Mouse (Mus musculus): ENCODE measurements around the gene Fam136a. TPM values are rescaled to one million over a fixed set of nuclear protein-coding genes. Genes with fewer than 3 reads are reported as not detected.
"Not testable (repeated sequence)": the region's sequence is repeated elsewhere in the genome, so short reads cannot be mapped to it uniquely, and the experiment has no call there.

Gene Fam136a
- total RNA-seq, 2 experiments from 2014 or later = 16.0 to 16.3 TPM

DNA sequence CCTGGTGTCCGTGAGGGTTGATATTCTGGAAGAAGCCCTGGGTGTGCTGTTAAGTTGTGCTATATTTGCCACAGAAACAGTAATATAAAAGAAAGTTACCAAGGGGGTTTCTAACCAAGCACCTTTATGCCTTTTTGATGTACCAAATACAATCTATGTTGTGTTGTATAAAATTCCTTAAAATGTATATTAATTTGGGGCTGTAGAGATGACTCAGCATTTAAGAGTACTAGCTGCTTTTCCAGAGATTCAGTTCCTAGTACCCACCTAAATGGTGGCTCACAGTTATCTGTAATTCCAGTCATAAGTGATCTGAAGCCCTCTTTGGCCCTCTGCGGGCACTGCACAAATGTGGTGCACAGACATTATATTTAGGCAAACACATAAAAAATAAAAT lies 1.4 kb downstream of the Fam136a start:
- no peak for DNase-seq

DNA sequence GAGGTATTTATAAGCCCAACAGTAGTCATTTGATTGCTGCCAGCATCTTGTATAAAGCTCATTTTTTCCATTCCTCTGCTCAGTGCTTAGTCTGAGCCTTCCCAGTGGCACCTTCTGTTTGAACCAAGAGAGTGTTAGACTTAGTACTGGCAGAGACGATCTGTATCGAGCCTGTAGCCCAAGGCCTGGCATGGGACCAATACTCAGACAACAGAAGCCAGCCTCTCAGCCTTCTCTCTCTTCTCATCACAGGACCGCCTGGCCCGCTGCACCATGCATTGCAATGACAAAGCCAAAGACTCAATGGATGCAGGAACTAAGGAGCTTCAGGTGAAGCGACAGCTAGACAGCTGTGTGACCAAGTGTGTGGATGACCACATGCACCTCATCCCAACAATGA lies 3.0 kb downstream of the Fam136a start:
- no peak for DNase-seq

DNA sequence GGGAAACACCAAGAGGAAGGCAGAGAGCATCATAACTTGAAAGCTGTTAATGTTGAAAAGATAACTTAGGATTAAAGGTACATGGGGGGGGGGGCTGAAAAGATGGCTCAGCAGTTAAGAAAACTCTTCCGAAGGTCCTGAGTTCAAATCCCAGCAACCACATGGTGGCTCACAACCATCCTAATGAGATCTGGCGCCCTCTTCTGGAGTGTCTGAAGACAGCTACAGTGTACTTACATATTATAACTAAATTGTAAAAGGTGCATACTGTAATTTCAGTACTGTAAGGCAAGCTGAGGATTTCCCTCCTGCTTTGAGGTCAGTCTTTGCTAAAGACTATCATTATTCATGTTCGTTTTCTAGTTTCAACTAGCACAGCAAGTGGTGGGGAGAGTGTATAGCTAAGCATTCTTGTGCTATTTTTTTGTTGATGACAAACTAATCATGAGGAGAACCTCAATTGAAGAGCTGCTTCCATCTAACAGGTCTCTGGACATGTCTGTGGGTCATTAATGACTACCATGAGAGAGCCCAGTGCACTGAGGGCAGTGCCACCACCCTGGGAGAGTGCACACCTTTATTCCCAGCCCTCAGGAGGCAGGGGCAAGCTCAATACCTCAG lies 4.8 kb downstream of the Fam136a start:
- DNase-seq = no peak

DNA sequence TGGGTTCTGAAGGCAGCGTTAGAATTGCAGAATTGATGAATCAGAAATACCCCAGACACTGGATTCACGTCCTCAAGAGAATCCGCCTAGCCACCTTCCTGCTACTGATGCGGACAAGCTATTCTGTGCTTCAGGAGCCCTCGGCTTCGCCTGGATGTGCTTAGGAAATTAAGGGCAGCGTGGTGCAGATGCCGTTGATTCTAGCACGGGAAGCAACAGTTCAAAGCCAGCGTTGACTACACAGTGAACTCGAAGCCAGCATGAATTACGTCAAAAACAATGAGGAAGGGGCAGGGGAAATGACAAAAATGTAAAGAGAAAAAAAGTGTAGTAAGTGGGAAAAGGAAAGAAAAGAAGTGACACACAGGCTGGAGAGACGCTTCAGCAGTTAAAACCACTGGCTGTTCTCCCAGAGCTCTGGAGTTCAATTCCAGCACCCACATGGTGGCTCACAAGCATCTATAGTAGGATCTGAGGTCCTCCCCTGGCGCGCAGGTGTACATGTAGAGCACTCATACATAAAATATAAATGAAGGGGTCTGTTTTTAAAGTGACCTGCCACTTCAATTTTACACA lies 5.4 kb downstream of the Fam136a start, which contains the start of gene Snrpg:
TSS of gene Snrpg (plus strand) at position 541 of the 576 bp plus-strand sequence.
- DNase-seq = no peak

DNA sequence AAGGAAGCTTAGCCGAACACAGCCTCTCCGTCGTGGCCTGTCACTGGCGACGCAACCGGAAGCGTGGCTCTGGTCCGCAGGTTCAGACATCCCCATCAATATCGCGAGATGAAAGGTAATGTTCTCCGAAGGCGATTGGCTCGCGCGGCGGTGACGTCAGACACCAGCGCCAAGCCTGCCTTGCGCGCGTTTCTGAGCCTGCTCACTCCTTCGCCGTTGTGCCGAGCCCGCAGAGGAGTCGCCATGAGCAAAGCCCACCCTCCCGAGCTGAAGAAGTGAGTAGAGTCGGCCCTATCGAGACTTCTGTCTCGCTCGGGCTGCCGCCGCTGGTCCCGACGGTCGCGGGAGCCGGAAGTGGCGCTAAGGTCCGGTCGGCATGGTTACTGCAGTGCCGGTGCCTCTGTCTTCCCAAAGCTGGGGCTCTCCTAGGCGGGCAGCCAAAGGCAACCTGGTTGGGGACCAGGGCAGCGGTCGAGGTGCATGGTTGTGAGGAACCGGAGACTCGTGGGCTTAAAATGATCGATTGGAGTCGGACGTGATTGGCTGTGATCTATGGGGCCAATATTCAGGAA lies 6.0 kb downstream of the Fam136a start:
- peak; percentile 93 for DNase-seq

DNA sequence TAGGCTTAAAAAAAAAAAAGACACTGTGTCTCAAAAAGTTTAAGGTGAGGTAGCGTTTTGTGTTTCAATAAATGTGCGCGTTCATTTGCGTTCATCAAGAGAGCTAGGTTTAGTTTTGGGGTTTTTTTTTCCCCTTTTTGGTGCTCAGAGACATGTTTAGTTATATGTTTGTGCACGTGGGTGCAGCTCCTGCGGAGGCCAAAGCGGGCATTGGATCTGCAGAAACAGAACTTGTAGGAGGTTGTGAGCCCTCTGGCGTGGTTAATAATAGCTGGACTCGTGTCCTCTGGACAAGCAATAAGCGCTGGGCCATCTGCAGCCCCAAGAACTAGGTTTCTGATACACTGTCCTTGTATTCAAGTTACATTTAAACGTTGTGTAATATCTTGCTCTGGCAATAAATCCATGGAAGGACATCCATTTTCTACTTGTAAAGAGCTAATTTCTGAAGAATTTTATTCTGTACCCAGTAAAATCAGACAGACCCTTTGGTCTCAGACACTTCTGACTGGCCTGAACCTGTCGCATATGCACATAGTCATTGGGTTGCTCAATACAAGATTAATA lies 6.6 kb downstream of the Fam136a start:
- no peak for DNase-seq

DNA sequence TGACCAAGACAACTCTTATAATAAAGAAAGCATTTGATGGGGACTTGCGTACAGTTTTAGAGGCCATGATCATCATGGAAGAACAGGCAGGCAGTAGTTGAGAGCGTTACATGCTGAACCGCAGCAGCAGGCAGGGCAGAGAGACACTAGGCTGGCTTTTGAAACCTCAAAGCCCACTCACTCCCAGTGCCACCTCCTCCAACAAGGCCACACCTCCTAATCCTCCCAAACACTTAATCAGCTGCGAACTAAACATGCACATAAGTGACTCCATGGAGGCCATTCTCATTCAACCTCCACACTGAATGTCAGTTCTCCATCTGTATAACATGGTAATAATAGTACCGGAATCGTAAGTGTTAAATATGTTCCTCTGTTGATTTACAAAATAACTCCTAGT lies 8.1 kb downstream of the Fam136a start:
- DNase-seq = no peak

DNA sequence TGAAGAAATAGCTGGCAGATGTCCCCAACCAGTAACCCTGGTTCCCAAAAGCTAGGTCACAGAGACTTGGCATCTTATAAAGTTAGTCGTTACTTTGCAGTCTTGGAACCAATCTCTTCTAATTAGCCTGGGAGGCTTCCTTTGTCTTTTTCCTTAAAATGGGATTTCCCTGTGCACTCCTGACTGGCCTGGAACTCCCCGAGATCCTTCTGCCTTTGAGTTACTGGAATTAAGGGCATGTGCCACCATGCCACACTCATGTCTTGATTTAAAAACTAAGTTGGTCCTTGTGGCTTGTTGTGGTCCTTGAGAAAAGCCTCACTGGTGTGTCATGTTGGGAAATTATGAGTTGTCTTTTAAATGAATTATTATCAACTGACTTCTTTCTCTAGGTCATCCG lies 12.9 kb downstream of the Fam136a start:
- DNase-seq = no peak

DNA sequence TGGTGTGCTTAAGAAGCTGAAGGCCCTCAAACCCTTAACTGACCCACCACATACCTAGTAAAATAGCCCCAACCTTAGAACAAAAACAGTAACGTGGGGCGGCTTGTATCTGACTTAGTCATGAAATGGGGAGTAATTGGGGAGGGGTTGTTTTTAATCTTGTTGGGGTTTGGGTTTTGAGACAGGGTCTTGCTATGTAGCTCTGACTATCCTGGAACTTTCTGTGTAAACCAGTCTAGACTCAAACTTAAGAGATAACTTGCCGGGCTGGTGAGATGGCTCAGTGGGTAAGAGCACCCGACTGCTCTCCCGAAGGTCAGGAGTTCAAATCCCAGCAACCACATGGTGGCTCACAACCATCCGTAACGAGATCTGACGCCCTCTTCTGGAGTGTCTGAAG lies 14.7 kb downstream of the Fam136a start:
- not testable (repeated sequence) for DNase-seq

DNA sequence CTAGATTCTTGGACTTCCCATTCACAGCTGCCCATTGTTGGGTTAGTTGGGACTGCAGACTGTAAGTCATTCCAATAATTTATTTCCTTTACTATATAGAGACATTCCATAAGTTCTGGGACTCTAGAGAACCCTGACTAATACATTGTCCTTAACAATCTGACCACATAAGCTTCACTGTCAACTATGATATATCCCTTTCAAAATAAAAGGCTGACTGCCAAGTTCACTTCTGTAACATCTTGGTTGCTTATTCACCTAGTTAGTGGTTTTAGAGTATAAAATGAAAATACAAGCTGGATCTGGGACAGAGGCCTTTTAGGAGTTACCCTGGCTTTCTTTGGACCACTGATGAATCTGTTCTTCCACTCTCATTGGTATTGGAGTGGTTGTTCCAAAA lies 17.1 kb downstream of the Fam136a start:
- no peak for DNase-seq

DNA sequence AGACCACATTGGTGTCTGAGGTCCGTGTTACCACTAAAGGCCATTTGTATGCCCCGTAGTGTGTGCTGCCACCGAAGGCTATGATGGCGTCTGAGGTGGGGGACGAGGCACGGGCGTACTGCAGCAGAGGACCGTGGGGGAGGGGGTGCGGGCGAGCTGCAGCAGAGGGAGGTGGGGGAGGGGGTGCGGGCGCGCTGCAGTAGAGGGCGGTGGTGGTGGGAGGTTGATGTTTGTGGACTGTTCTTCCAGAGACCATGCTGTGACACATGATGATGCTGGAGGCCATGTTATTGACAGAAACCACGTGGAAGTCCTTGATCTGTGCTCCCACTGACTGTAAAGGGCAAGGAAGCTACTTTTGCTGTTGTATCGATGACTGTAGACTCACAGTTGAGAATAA lies 17.9 kb downstream of the Fam136a start:
- DNase-seq = no peak

DNA sequence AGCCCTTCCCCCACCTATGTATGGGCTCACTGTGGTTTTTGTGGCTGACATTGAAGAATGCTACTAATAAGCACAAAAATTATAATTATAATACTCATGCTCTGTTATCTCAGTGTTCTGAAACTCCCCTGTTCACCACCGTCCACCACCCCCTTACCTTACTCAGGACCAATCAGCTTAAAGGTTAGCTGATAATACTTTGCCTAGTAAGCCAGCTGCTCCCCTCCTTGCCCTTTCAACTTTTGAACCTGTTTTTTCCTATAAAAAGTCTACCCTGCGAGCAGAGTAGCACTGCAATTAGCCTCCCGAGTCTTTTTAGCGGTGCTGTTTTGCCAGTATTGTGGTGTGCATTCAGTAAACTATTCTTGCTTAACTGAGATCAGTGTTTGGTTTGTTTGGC lies 19.2 kb downstream of the Fam136a start:
- DNase-seq = no peak

DNA sequence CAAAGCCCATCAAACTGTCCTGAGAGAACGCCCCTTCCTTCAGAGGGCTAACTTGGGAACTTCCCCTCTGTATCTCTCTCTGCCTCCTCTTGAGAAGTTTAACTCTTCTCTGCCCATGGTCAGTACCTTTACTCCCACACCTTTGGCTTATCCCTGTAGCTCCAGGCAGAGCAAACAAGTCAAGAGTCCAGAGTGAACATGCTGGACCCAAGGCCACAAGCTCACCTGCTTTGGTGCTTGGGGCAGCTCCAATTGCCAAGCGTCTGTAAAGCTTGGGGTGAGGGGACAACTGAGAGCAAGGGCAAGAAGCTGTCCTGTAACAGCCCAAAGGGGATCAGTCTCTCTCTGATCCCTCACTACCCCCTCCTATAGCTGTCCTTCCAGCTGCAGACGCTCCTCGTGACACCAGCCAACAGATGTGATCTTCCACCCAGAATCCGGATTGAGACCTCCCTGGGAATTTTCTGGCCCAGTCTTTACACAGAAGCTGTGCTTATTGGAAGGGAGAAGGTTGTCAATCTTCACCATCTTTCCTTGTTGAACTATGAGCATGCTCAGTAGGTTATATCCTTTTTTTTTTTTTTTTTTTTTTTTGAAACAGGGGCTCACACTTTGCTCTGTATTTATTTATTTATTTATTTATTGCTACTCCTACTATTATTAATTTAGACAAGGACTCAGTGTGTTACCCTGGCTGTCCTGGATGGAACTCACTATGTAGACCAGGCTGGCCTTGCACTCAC lies 20.1 kb downstream of the Fam136a start:
- DNase-seq = no peak

DNA sequence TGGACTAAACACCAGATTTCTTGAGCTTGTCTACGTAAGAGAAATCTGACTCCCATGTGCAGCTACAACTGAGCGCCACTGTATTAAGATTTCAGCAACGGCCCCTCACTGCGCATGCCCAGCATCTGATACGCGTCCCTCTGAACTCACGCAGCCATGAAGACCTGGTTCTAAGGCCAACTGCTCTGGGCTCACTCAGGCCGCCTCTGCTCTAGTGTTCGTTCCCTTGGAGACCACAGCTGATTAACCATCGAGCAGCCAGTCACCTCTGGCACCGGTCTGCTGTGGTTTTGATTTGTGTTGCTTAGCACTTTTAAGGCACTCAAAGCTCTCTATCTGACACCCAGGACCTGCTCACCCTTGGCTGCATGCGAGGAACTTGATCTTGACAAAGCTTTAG lies 21.9 kb downstream of the Fam136a start:
- no peak for DNase-seq

DNA sequence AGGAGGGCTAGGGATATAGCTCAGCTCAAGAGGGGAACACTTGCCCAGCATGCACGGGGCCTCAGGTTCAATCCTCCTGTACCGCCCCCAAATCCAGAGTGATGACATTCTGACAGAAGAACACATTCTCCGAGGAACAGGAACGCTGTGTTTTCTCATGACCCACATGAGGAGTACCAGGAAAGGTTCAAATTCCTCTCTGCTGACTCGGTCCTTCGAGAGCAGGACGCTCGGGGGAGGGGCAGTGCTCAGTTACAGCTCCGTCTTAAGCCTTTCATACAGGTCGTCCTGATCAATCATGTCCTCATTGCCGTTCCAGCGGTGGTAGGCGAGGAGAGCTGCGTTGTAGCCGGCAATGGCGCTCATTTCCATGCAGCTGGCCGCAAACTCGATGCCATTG lies 23.0 kb downstream of the Fam136a start:
- DNase-seq = no peak

DNA sequence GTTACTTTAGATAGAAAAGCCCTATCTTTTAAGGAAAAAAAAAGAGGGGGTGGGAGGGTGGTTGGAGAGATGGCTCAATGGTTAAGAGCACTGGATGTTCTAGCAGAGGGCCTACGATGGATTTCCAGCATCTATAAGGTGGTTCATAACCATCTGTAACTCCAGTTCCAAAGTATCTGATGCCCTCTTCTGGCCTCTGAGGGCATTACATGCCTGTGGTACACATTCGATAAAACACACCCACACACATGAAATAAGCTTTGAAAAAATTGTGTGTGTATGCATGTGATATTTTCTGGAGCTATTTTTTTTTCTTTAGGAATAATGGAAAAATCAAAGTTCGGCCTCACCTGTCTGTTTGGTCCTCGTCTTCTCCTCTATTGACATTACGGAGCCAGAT lies 25.9 kb downstream of the Fam136a start:
- no peak for DNase-seq

DNA sequence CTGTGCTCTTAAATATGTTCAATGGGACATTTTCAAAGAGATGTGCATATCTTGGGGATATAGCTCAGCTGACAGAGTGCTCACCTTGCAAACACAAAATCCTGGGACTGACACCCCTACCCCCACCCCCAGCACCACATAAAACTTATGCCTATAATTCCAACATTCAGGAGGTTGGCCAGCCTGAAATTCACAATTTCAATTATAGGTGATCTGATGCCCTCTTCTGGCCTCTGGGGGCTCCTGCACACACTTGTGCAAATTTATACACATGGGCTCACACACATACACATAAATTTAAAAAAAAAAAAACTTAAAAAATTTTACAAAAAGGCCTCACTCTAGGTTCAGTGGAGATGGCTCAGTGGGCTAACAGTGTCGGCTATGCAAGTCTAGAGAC lies 27.7 kb downstream of the Fam136a start:
- no peak for DNase-seq

DNA sequence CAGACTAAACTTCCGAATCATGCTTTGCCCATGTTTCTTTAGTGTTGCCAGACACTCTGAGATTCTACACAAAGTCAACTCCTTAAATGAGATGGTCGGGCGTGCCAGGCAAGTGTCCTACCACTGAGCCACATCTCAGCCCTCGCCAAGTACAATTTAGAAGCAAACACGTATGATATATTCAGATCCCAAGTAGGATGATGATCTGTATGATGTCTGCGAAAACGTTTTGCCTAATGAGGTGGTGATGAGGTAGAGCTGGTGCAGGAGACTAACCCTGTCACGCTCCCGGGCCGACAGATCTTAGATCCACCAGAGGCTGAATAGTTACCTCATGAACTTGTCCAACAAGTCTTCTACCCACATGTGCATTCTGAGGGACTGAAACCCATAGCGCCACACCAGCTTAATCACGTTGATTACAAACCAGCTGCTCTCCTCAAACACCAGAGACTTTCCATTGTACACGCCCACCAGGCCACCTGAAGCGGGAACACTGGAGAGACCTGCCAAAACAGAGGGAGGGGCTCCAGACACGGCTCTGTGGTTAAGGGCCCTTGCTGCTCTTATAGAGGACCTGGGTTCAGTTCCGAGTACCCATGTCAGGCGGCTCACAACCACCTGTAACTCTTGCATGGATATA lies 28.8 kb downstream of the Fam136a start:
- DNase-seq = no peak

DNA sequence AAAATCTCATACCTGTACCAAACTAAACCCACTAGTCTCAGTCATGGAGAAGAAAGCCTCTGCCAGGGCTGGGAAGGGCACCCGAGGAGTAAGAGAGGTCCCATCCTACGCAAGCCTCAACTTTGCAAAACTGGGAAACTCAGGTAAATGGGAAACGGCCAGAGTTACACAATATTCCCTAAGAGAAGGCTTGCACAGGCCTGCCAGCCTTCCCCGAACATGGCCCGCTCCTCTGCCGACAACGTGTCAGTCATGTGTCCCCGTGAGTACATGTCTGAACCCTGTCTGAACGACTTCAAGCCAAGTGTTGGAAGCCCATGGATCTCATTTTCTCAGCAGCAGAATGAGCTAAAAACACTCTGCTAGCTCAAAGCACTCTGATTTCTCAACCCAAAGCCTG lies 29.6 kb downstream of the Fam136a start:
- DNase-seq = no peak

DNA sequence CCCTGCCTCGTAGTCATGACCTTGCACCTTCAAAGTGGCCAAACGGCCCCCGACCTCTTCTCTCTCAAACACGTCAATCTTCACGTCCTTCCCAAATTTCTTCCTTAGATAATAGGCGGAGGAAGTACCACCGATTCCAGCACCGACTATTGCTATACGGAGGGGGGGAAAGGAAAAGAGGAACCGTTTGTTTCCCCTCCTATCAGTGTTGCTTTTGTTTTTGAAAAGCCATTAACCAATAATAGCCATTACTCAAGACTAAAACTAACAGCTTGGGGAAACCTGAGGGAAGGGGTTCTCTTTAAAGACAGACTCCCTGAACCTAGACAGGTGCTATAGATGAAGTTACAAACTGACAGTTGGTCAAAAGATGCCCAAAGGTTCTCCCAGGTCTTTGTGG lies 30.5 kb downstream of the Fam136a start:
- no peak for DNase-seq

DNA sequence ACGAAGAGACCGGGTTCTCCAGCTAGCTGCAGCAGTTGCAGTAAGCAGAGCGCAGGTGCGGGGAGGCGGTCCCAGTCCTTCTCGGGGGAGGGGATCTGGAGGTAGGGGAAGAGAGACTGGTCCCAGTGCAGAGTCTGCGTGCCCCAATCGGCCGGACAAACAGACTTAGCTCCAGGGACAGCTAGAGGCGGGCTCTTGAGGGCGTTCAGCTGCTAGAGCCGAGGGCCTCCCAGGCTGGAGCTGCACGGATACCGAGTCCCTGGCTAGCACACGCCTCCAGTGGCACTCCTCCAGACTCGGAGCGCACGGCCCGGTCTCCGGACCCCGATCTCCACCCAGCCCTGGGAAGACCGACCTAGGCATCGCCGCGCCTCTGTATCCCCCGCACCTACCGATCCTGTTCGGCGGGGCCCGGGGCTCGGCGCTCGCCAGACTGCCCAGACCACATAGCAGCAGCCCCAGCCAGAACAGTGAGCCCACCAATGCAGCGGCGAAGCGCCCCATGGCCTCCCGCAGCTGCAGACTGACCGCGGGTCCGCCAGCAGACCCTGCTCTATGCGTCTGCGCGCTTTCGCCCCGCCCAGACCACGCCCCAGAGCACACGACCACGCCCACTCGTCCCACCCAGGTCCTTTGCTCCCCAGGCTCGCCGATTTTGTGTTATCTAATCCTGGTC lies 31.3 kb downstream of the Fam136a start, which contains the start of gene Pcyox1:
TSS of gene Pcyox1 (minus strand) at position 574 of the 676 bp plus-strand sequence.
- DNase-seq = peak; percentile 88
